Mouse (Mus musculus): ENCODE results near the gene Brpf1.

The Brpf1 gene

DNA sequence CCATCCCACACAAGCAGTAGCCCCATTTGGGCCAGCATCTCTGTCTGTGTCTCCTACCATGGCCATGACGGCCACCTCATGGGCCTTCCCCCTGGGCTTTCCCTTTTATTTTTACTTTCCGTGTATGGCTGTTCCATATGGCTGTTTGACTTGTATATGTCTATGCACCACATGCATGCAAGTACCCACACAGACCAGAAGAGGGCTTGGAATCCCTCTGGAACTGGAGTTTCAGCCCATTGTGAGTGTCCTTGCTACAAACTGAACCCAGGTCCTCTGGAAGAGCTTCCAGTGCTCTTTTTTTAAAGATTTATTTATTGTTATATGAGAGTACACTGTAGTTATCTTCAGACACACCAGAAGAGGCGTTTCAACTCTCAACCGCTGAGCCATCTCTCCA lies 54.5 kb downstream of the Brpf1 start:
- DNase-seq, result no peak

DNA sequence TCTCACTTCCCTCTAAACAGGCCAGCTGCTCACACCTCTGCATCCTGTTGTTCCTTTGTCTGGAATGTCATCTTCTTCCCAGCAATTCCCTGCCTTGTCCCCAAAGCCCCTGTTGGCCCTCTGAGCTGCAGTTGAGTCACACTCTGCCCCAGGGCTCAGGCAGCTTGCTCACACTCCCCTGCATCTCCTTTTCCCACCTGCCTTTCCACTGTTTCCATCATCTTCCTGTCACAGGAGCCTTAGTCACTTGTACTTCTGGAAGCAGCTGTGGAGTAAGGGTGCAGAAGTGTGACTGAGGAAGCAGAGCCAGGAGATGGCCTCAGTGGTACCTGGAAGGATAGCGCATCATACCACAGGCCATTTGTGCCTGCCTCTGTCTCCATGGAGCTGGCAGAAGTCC lies 55.3 kb downstream of the Brpf1 start:
- no peak for DNase-seq

DNA sequence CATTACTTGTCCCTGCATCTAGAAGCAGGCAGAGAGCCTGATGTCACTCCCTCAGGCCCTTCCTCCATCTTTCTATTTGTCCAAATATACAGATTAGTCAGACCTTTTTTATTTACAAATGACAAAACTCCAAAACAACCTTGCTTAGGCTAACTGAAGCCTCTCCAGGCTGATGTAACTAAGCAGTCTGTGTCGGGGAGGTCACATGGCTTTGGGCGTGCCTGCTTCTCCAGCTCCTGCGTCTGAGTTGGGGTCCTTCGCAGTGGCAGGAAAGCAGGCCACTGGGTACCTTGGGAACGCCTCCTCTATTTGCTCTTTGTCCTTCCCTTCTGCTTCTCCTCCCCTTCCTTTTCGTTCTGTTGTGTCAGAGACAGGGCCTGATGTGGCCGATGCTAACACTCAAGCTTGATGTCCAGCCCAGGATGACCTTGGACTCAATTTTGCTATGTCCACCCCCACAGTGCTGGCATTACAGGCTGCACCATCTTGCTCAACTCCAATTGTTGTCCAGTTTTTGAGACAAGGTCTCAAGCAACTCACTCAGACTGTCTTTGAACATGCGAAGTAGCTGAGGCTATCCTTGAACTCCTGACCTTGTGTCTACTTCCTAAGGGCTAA lies 57.7 kb downstream of the Brpf1 start:
- no peak for DNase-seq

DNA sequence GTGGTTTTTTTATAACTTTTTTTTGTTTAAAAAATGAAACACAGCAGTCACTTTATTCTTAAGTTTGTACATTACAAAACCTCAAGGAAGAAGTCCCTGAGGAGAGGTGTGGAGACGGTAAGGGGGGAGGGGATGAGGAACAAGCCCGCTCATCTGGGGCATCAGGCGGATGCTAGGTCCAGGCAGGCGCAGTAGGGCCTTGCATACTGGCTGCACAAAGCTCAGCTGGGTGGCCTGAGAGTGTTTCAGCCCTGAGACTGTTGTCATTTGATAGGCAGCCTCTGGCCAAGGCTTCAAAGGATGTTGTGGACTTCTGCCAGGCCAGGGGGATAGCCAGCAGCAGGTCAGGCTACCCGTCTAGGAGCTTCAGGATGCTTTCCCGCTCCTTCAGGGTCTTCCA lies 59.7 kb downstream of the Brpf1 start:
- DNase-seq, result no peak

DNA sequence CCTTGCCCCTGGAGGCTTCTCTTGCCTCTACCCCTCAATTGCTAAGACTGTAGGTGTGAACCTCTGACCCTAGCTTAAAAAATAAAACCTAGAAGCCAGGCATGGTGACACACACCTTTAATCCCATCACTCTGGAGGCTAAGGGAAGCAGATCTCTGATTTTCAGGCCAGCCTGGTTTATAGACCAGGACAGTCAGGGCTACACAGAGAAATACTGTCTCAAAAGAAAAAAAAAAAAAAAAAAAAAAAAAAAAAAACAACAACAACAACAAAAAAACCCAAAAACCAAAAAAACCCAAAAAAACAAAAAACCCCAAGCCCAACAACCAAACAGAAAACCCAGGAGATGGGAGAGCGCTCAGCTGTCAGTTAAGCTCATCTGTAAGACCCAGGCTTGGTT lies 60.6 kb downstream of the Brpf1 start:
- DNase-seq, result no peak

DNA sequence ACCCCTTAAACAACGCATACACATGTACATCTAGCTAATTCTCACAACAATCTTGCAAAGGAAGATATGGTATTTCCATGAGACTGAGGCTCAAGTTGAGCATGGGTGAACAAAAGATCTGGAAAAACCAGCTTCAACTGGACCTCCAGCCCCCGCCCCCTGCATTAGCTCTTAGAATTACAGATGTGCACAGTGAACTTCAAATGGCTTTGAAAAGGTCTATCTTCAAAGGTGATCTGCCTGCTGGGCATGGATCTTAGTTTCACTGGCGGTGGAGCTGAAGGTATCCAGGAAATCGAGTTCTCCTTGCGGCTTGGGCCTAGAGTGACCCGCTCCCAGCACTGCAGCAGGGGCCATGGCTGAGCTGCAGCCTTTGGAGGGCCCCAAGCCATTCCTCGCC lies 61.2 kb downstream of the Brpf1 start:
- no peak for DNase-seq

DNA sequence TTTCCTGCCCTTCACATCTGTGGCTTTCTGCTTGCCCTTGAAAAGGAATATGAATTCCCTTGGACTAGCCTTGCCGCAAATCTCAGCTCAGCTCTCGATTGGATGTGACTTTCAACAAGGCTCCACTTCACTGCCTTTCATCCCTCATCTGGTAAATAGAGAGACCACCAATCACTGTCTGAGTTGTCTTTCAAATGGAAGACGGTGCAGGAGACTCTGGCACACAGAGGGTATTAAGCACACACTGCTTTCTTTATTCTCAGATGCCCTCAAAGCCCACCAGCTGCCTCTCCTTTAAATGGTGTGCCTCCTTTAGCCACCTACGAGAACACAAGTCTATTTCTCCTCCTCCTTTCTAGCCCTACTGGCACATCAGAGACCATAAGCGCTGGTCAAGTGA lies 61.6 kb downstream of the Brpf1 start:
- DNase-seq, result no peak

DNA sequence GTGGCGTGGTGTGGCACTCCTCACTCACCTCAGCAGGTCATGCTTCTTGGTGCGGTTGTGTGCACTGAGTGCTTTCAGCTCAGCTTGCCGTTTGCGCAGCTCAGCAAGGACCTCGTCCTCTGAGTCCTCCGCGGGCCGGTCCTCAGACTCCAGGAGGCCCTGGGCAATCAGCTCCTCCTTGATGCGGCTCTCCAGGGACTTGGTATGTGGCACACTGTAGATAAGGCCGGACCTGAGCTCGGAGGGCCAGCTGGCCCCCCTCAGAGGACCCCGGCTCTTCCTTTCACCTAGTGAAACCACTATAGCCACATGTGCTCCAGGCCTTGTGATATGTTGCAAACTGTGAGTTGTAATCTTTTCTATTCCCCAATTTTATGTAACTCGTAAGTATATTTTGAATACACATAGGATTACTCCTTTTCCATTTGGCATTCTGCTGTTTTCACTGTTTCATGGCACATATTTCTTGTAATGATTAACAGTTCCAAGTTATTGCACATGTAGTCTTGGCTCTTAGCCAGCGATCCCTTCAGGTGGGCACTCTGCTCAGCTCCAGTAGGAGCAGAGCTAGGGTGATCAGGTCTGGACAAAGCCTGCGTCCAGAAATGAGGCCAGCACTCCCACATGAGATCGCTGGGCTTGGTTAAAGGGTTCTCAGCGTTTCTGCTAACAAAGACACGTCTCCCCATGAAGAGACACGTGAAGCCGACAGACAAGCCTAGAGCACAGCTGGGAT lies 63.4 kb downstream of the Brpf1 start:
- no peak for DNase-seq

DNA sequence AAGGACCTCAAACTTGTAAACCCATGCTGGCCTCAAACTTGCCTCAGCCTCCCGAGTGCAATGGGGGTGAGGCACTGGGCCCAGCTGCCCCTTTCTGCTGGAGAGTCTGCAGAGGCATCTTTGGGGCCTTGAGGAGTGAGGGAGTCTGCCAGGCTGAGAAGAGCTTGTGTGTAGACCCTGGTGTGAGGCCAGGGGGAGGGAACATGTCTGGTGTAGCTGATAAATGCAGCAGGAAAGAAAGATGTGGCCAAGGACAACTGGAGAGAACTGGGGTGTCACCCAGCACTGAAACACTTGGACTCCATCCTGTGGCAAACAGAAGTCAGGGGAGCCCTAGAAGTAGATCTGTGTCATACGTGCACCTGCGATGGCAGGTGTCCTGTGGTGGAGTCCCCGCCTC lies 66.6 kb downstream of the Brpf1 start:
- no peak for DNase-seq
